Mouse (Mus musculus) kidney, embryonic 15.5 days (tissue): Measurements from ENCODE around the gene Zfp287. TPM values are rescaled to one million over a fixed set of nuclear protein-coding genes. Genes with fewer than 3 reads are reported as not detected.
"Not testable (repeated sequence)": the region's sequence is repeated elsewhere in the genome, so short reads cannot be mapped to it uniquely, and the experiment has no call there.

Experiments
- ATAC-seq: fragments of 200-750 bp; cut with Nextera tagmentation; replicated peaks from 2 replicates; pipeline ENCODE4 v1.8.0; 2017; ENCODE audit warnings: moderate TSS enrichment; ENCODE audit not compliant: low FRiP score
- H3K27ac ChIP-seq: fragments of 300-500 bp; sonication (generic); 2 replicates; pipeline ENCODE4 v1.5.1; 2015; ENCODE audit warnings: mild to moderate bottlenecking, inconsistent platforms
- H3K27me3 ChIP-seq: fragments of 300-500 bp; sonication (generic); 2 replicates; pipeline ENCODE4 v1.6.1; 2015; ENCODE audit warnings: inconsistent platforms
- H3K36me3 ChIP-seq: fragments of 300-500 bp; sonication (generic); 2 replicates; pipeline ENCODE4 v1.6.1; 2015; ENCODE audit warnings: inconsistent platforms
- H3K4me1 ChIP-seq: fragments of 300-500 bp; sonication (generic); 2 replicates; pipeline ENCODE4 v1.6.1; 2015; ENCODE audit warnings: inconsistent platforms
- H3K4me2 ChIP-seq: fragments of 300-500 bp; sonication (generic); 2 replicates; pipeline ENCODE4 v1.6.1; 2015; ENCODE audit warnings: moderate library complexity, mild to moderate bottlenecking, inconsistent platforms
- H3K4me3 ChIP-seq: fragments of 300-500 bp; sonication (generic); replicated peaks from 2 replicates; pipeline ENCODE4 v1.5.1; 2015; ENCODE audit warnings: mild to moderate bottlenecking, inconsistent platforms
- H3K9ac ChIP-seq: fragments of 300-500 bp; sonication (generic); 2 replicates; pipeline ENCODE4 v1.6.1; 2015; ENCODE audit warnings: mild to moderate bottlenecking, inconsistent platforms
- H3K9me3 ChIP-seq: fragments of 300-500 bp; sonication (generic); replicated peaks from 2 replicates; pipeline ENCODE4 v1.6.1; 2016; ENCODE audit warnings: inconsistent platforms
- WGBS: fragments of 180-500 bp; shearing (Covaris S2); methylation state at CpG from one replicate; pipeline ENCODE4 v1.1.7; 2015; ENCODE audit warnings: mixed read lengths; 5-methylcytosine and 5-hydroxymethylcytosine counted together
- polyA plus RNA-seq: library from polyadenylated mRNA; unstranded; fragments of >200 nt; fragmentation: Nextera tagmentation; extraction: Ambion mirVana; gene quantifications from 2 replicates; pipeline ENCODE4 v1.2.1, GENCODE M21; 2015

The Zfp287 gene
- 8.6 and 8.9 TPM in 2 replicates for polyA plus RNA-seq

GRCm38 (mm10) chr11:62731311-62732021 is at the start of gene Zfp287:
TSS of gene Zfp287 (minus strand) at chr11:62731905.
- Histone ChIP-seq H3K4me1 (peaks cover 12% of the 10 kb centered on the region), H3K4me2 (peak within 1 kb of the TSS; percentile 94), H3K27me3 (peaks cover 3% of the 10 kb centered on the region; the same call in 1 of the 2 replicates), H3K27ac (peak within 1 kb of the TSS; percentile 79), H3K36me3 (peaks cover 18% of the 10 kb centered on the region), H3K4me3 (peak within 1 kb of the TSS; percentile 81), H3K9me3 (no peaks in the 10 kb centered on the region), H3K9ac (peak within 1 kb of the TSS; percentile 66)
- WGBS = 1% methylated on average over 48 of the region's 48 CpGs
- peak; percentile 96 for ATAC-seq

GRCm38 (mm10) chr11:62776510-62776909 is 44.8 kb upstream of the Zfp287 start:
- no peak overlapping the region for H3K4me2 ChIP-seq
- H3K27me3 ChIP-seq = no peaks in the 10 kb centered on the region
- ATAC-seq = no peak
- no peak overlapping the region for H3K9ac ChIP-seq
- 95% methylated on average over 7 of the region's 7 CpGs for WGBS
- no peaks in the 10 kb centered on the region for H3K4me1 ChIP-seq
- no peak overlapping the region for H3K4me3 ChIP-seq
- H3K27ac ChIP-seq = no peak overlapping the region
- peaks cover 47% of the 10 kb centered on the region for H3K36me3 ChIP-seq
- peaks cover 34% of the 10 kb centered on the region for H3K9me3 ChIP-seq

GRCm38 (mm10) chr11:62760755-62761457 is 29.2 kb upstream of the Zfp287 start:
- peaks cover 11% of the 10 kb centered on the region for H3K27me3 ChIP-seq
- H3K9me3 ChIP-seq = no peaks in the 10 kb centered on the region
- H3K9ac ChIP-seq = no peak overlapping the region
- H3K4me1 ChIP-seq = peaks cover 10% of the 10 kb centered on the region
- H3K36me3 ChIP-seq = no peaks in the 10 kb centered on the region
- no peak overlapping the region for H3K4me3 ChIP-seq
- WGBS = 62% methylated on average over 9 of the region's 9 CpGs
- H3K27ac ChIP-seq = no peak overlapping the region
- no peak overlapping the region for H3K4me2 ChIP-seq
- ATAC-seq = no peak

- peaks cover 11% of the 10 kb centered on the region for H3K27me3 ChIP-seq
- no peaks in the 10 kb centered on the region for H3K36me3 ChIP-seq
- H3K9me3 ChIP-seq = no peaks in the 10 kb centered on the region
- ATAC-seq = no peak
- no peak overlapping the region for H3K9ac ChIP-seq
- no peak overlapping the region for H3K27ac ChIP-seq
- H3K4me3 ChIP-seq = no peak overlapping the region
- H3K4me1 ChIP-seq = peaks cover 10% of the 10 kb centered on the region
- 89% methylated on average over 11 of the region's 11 CpGs for WGBS
- H3K4me2 ChIP-seq = no peak overlapping the region
These were observed 26.8 kb upstream of the Zfp287 start for GRCm38 (mm10) chr11:62758491-62758890.

- Histone ChIP-seq H3K9me3 (no peaks in the 10 kb centered on the region), H3K4me3 (no peak overlapping the region), H3K9ac (no peak overlapping the region), H3K27me3 (peaks cover 11% of the 10 kb centered on the region), H3K27ac (no peak overlapping the region), H3K4me1 (peaks cover 10% of the 10 kb centered on the region), H3K4me2 (no peak overlapping the region), H3K36me3 (no peaks in the 10 kb centered on the region)
- WGBS = 82% methylated on average over 6 of the region's 6 CpGs
- no peak for ATAC-seq
These were observed 26.2 kb upstream of the Zfp287 start for GRCm38 (mm10) chr11:62757906-62758305.

- Histone ChIP-seq H3K9ac (0 out of 2 replicates have a peak overlapping the region, but pooled peaks have one; percentile 0), H3K27me3 (peaks cover 14% of the 10 kb centered on the region), H3K4me2 (peak overlapping the region; percentile 52), H3K27ac (no peak overlapping the region), H3K4me1 (peaks cover 12% of the 10 kb centered on the region), H3K9me3 (no peaks in the 10 kb centered on the region), H3K4me3 (peak overlapping the region; percentile 24), H3K36me3 (no peaks in the 10 kb centered on the region)
- 6% methylated on average over 7 of the region's 7 CpGs for WGBS
- 0 out of 2 replicates have a peak, but pooled peaks have one; percentile 10 for ATAC-seq
These were observed 25.4 kb upstream of the Zfp287 start for GRCm38 (mm10) chr11:62757143-62757507.

- peak; percentile 99 for ATAC-seq
- peaks cover 14% of the 10 kb centered on the region for H3K27me3 ChIP-seq
- H3K27ac ChIP-seq = 0 out of 2 replicates have a peak overlapping the region, but pooled peaks have one; percentile 33
- peaks cover 13% of the 10 kb centered on the region for H3K4me1 ChIP-seq
- peak overlapping the region; percentile 24 for H3K4me3 ChIP-seq
- H3K9ac ChIP-seq = no peak overlapping the region
- no peaks in the 10 kb centered on the region for H3K9me3 ChIP-seq
- no peaks in the 10 kb centered on the region for H3K36me3 ChIP-seq
- WGBS = 6% methylated on average over 36 of the region's 36 CpGs
- peak overlapping the region; percentile 52 for H3K4me2 ChIP-seq
These were observed 24.9 kb upstream of the Zfp287 start for GRCm38 (mm10) chr11:62756456-62757142.

- Histone ChIP-seq H3K4me2 (0 out of 2 replicates have a peak within 1 kb of the TSS, but pooled peaks have one; percentile 19), H3K27ac (no peak within 1 kb of the TSS), H3K36me3 (no peaks in the 10 kb centered on the region), H3K9ac (no peak within 1 kb of the TSS), H3K27me3 (peaks cover 20% of the 10 kb centered on the region), H3K4me3 (no peak within 1 kb of the TSS), H3K4me1 (peaks cover 10% of the 10 kb centered on the region), H3K9me3 (no peaks in the 10 kb centered on the region)
- ATAC-seq = no peak
- WGBS = 91% methylated on average over 8 of the region's 8 CpGs
These were observed 21.1 kb upstream of the Zfp287 start, which contains the start of gene Gm10428 for GRCm38 (mm10) chr11:62752780-62753179. TSS of gene Gm10428 (plus strand) at chr11:62753100.

- no peak for ATAC-seq
- WGBS = 30% methylated on average over 11 of the region's 11 CpGs
- no peaks in the 10 kb centered on the region for H3K36me3 ChIP-seq
These were observed 20.5 kb upstream of the Zfp287 start for GRCm38 (mm10) chr11:62752191-62752590.

GRCm38 (mm10) chr11:62749445-62749844 is 17.7 kb upstream of the Zfp287 start:
- not testable (repeated sequence) for H3K9ac ChIP-seq, H3K27ac ChIP-seq, H3K4me3 ChIP-seq, H3K4me2 ChIP-seq, H3K36me3 ChIP-seq, H3K9me3 ChIP-seq, ATAC-seq
- WGBS = 90% methylated on average over 13 of the region's 13 CpGs
- Histone ChIP-seq H3K4me1 (peaks cover 11% of the 10 kb centered on the region; the same call in 1 of the 2 replicates), H3K27me3 (peaks cover 40% of the 10 kb centered on the region)

More at GRCm38 (mm10) chr11:62752191-62752590, 20.5 kb upstream of the Zfp287 start:
- Histone ChIP-seq H3K4me1 (peaks cover 8% of the 10 kb centered on the region), H3K9ac (no peak overlapping the region), H3K27me3 (peaks cover 21% of the 10 kb centered on the region), H3K9me3 (no peaks in the 10 kb centered on the region), H3K27ac (no peak overlapping the region), H3K4me2 (0 out of 2 replicates have a peak overlapping the region, but pooled peaks have one; percentile 19), H3K4me3 (no peak overlapping the region)

- Histone ChIP-seq H3K27ac (no peak overlapping the region), H3K4me1 (peaks cover 11% of the 10 kb centered on the region; the same call in 1 of the 2 replicates), H3K4me2 (no peak overlapping the region), H3K9me3 (no peaks in the 10 kb centered on the region), H3K4me3 (no peak overlapping the region), H3K9ac (no peak overlapping the region), H3K27me3 (peaks cover 41% of the 10 kb centered on the region), H3K36me3 (no peaks in the 10 kb centered on the region)
- 76% methylated on average over 4 of the region's 4 CpGs for WGBS
- no peak for ATAC-seq
These were observed 16.4 kb upstream of the Zfp287 start for GRCm38 (mm10) chr11:62748062-62748461.
